19 mouse cellular contexts compared by ENCODE assay signal in genomic region chr12:3453554-3453953, GRCm38 (mm10).
"Had no signal": no experiment of that assay in that cellular context is flagged by ENCODE, and none has a peak within 500 bp of the region (broad histone marks: within the 10 kb centered on the region; RNA-seq: fewer than 3 reads in every experiment).

No protein-coding gene starts in this region.

- DNase-seq: kidney, adult 11 months; kidney, postnatal 25 days; layer of hippocampus, adult 9-11 months; liver; lung, adult 18-20 months; lung, postnatal 10 days; lung, postnatal 4 days; thymus, adult 2 months; thymus, postnatal 25 days had no signal

- H3K4me3 ChIP-seq: layer of hippocampus, adult 2 months; limb, embryonic 10.5 days; limb, embryonic 13.5 days; liver, embryonic 12.5 days; liver, embryonic 15.5 days; lung, embryonic 15.5 days; midbrain, embryonic 13.5 days had no signal

- ATAC-seq: liver, embryonic 12.5 days; midbrain, embryonic 13.5 days; midbrain, embryonic 16.5 days had no signal

- H3K27me3 ChIP-seq: limb, embryonic 13.5 days; liver, embryonic 12.5 days; liver, embryonic 15.5 days; lung, embryonic 15.5 days; midbrain, embryonic 13.5 days had no signal

- H3K4me1 ChIP-seq: limb, embryonic 10.5 days; limb, embryonic 13.5 days; liver, embryonic 12.5 days; liver, embryonic 15.5 days; lung, embryonic 15.5 days; midbrain, embryonic 13.5 days had no signal

- H3K27ac ChIP-seq: kidney, postnatal 0 days; layer of hippocampus, adult 2 months; limb, embryonic 10.5 days; limb, embryonic 13.5 days; liver, embryonic 12.5 days; liver, embryonic 15.5 days; lung, embryonic 15.5 days; midbrain, embryonic 13.5 days; stomach, postnatal 0 days had no signal
